ENCODE assay signal across 8 mouse cellular contexts in the genomic region with DNA sequence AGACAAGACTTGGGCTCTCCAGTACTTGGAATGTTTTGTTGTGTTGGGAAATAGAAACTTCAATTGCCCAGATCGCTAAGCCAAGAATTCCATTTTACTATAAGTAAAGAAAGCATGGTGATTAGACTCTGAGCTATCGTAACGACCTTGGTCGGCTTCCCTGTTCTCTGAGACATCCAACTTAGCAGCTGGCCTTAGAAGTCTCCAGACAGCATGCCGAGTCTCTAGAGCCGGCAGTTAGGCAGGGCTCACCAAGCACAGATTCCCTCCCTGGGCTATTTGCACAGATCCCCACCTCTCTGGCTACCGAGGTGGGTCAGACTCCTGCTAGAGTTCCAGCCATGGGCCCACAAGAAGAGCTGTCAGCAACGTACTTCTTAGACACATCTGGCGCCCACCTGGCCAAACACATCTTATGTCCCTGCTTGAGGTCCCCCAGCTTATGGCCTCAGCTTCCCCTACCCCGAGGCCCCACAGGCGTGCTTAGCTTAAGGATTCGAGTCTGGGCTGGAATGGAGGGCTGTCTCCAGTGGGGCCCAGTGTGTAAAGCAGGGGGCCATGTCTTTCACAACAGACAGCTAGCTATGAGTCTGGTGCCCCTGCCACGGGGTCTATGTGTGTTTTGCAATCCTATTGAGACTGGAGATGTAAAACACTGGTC. TPM values are rescaled to one million over a fixed set of nuclear protein-coding genes. Genes with fewer than 3 reads are reported as not detected.
DNase-seq lines count a peak whose midpoint lies in the region; TF ChIP-seq lines count a peak whose summit lies in the region.
"Had no signal": no experiment of that assay in that cellular context is flagged by ENCODE, and none has a peak within 500 bp of the region (broad histone marks: within the 10 kb centered on the region; RNA-seq: fewer than 3 reads in every experiment).

No protein-coding gene starts in this region.

- DNase-seq in layer of hippocampus, adult 2 months (ENCODE audit: low spot score in 2 of 2): no peak
- DNase-seq in layer of hippocampus, adult 11-12 months (ENCODE audit: low spot score): no peak
- DNase-seq in embryo, embryonic 11 days: peak; percentile 81
- peak; percentile 82 for DNase-seq in forelimb bud, embryonic 11.5 days (ENCODE audit: low read depth, low spot score)
- peak; percentile 83 for DNase-seq in mesoderm, embryonic 11.5 days (ENCODE audit: low read depth, low spot score)
- DNase-seq in spleen, adult 18-20 months: no peak
- DNase-seq in layer of hippocampus, postnatal 14 days (ENCODE audit: low spot score in 2 of 2): no peak

- peak overlapping the region; percentile 10; the same call in 1 of the 2 replicates for H3K27ac ChIP-seq in layer of hippocampus, adult 2 months
- H3K27ac ChIP-seq: forebrain, embryonic 13.5 days had no signal

- H3K4me3 ChIP-seq in layer of hippocampus, adult 2 months: no peak overlapping the region
- H3K4me3 ChIP-seq: forebrain, embryonic 13.5 days had no signal

- no peak for TF ChIP-seq CTCF in layer of hippocampus, adult 2 months (conservative IDR thresholded peaks at IDR 0.05)

RNA-seq across cellular contexts. Expression of a gene that starts 6.7 kb away (rescaled TPM):
- total RNA-seq in layer of hippocampus, adult 2 months (2021): 100 to 1,000 TPM in 1 of 2 experiments, 10 to 100 TPM in 1; 93.2 to 114 TPM
- total RNA-seq in layer of hippocampus, postnatal 14 days (2021): 100 to 1,000 TPM; 198 to 202 TPM

Comparison
In these comparisons a context has a peak if more than half of its experiments do, and no peak if none do; other contexts are left out.
1. DNase-seq: peak in embryo, embryonic 11 days (single experiment), forelimb bud, embryonic 11.5 days (single experiment) and mesoderm, embryonic 11.5 days (single experiment); none in layer of hippocampus, adult 2 months (0 of 2), layer of hippocampus, adult 11-12 months (single experiment), spleen, adult 18-20 months (0 of 2) and layer of hippocampus, postnatal 14 days (0 of 2).